Mouse (Mus musculus) hindbrain, embryonic 13.5 days (tissue): ENCODE data around the gene Hspa1b. TPM values are rescaled to one million over a fixed set of nuclear protein-coding genes. Genes with fewer than 3 reads are reported as not detected.
"Not testable (repeated sequence)": the region's sequence is repeated elsewhere in the genome, so short reads cannot be mapped to it uniquely, and the experiment has no call there.

Experiments
- ATAC-seq: fragments of 200-750 bp; cut with Nextera tagmentation; 2 replicates; pipeline ENCODE4 v1.8.0; 2017; ENCODE audit warnings: moderate TSS enrichment; ENCODE audit not compliant: low FRiP score
- H3K27ac ChIP-seq: fragments of 300-500 bp; sonication (generic); 2 replicates; pipeline ENCODE4 v1.5.1; 2015; ENCODE audit warnings: inconsistent platforms, mild to moderate bottlenecking, moderate library complexity
- H3K27me3 ChIP-seq: fragments of 300-500 bp; sonication (generic); 2 replicates; pipeline ENCODE4 v1.6.1; 2015; ENCODE audit warnings: mild to moderate bottlenecking, inconsistent platforms
- H3K36me3 ChIP-seq: fragments of 300-500 bp; sonication (generic); 2 replicates; pipeline ENCODE4 v1.6.1; 2015; ENCODE audit warnings: mild to moderate bottlenecking, inconsistent platforms
- H3K4me1 ChIP-seq: fragments of 300-500 bp; sonication (generic); replicated peaks from 2 replicates; pipeline ENCODE4 v1.6.1; 2015; ENCODE audit warnings: inconsistent platforms
- H3K4me2 ChIP-seq: fragments of 300-500 bp; sonication (generic); 2 replicates; pipeline ENCODE4 v1.6.1; 2015; ENCODE audit warnings: inconsistent platforms, mild to moderate bottlenecking, moderate library complexity
- H3K4me3 ChIP-seq: fragments of 300-500 bp; sonication (generic); 2 replicates; pipeline ENCODE4 v1.5.1; 2015; ENCODE audit warnings: mild to moderate bottlenecking, inconsistent platforms
- H3K9ac ChIP-seq: fragments of 300-500 bp; sonication (generic); 2 replicates; pipeline ENCODE4 v1.6.1; 2015; ENCODE audit warnings: mild to moderate bottlenecking, inconsistent platforms
- H3K9me3 ChIP-seq: fragments of 300-500 bp; sonication (generic); 2 replicates; pipeline ENCODE4 v1.6.1; 2016; ENCODE audit warnings: inconsistent platforms
- WGBS: fragments of 180-500 bp; shearing (Covaris S2); methylation state at CpG from one replicate; pipeline ENCODE4 v1.1.7; 2015; 5-methylcytosine and 5-hydroxymethylcytosine counted together
- polyA plus RNA-seq: library from polyadenylated mRNA; unstranded; fragments of >200 nt; fragmentation: Nextera tagmentation; extraction: Ambion mirVana; gene quantifications from 2 replicates; pipeline ENCODE4 v1.2.1, GENCODE M21; 2015

Gene Hspa1b
- polyA plus RNA-seq, 1 experiment from 2014 or later: 0.26 TPM

DNA sequence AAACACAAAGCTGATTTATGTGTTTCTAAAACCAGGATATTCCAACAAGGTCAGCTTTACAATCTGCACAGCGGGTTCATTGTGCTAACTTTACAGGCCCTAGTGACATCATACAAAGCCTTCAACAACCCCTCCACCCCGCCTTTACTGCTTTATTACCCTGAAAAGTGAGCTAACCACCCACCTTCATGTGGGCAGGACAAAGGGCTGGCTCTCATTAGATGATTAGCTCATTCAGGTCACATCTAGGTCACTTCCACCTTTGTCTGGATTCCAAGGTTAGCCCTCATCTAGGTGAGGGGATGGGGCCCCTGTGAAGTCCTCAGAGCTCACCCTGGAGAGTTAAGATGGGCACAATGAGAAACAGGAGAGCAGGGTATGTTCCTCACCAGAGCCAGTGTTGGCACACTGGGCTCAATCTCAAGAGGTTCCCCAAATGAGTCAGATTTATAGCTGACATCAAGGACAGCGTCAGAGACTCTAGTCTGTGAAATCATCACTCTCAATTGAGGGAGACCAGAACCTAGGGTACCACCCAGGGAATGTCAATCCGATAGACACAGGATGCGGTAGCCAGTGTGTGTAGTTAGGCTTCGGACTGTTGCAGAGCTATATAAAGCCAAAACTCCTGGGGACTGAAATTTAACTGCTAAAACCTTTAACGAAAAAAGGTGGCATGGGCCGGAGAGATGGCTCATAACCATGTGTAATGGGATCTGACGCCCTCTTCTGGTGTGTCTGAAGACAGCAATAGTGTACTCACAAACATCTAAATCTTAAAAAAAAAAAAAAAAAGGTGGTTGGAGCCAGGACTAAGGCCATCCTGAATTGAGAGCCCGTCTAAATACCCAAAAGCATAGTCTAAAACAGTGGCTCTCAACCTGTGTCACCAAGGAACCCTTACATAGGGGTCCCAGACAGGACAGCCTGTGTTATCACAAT lies 8.3 kb downstream of the Hspa1b start:
- Histone ChIP-seq H3K27me3 (peaks cover 14% of the 10 kb centered on the region), H3K9me3 (no peaks in the 10 kb centered on the region), H3K9ac (peak overlapping the region; percentile 98), H3K4me2 (peak overlapping the region; percentile 77), H3K36me3 (peaks cover 18% of the 10 kb centered on the region), H3K4me3 (peak overlapping the region; percentile 80), H3K27ac (peak overlapping the region; percentile 92), H3K4me1 (peaks cover 16% of the 10 kb centered on the region)
- 31% methylated on average over 10 of the region's 10 CpGs for WGBS
- no peak for ATAC-seq

DNA sequence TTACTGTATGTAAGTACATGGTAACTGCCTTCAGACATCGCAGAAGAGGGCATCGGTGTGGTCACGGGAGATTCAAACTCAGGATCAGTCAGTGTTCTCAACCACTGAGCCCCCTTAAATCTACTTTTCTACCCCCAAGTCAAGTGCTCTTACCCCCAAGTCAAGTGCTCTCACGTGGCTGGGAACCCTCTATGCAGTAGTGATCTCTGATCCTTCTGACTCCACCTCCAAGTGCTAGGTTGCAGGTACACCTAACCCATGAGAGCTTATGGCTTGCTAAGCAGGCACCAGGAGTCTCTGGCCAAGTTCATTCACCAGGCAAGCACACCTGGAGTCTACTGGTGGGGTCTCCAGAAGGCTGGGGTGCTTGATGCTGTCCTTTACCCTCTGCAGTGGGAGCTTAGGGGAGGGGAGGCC lies 9.5 kb downstream of the Hspa1b start:
- no peak for ATAC-seq
- 0 out of 2 replicates have a peak overlapping the region, but pooled peaks have one; percentile 92 for H3K27ac ChIP-seq
- H3K27me3 ChIP-seq: peaks cover 1% of the 10 kb centered on the region; the same call in 1 of the 2 replicates
- H3K9ac ChIP-seq: no peak overlapping the region; the same call in 1 of the 2 replicates
- H3K9me3 ChIP-seq: no peaks in the 10 kb centered on the region
- H3K36me3 ChIP-seq: peaks cover 23% of the 10 kb centered on the region
- peaks cover 16% of the 10 kb centered on the region for H3K4me1 ChIP-seq
- peak overlapping the region; percentile 80; the same call in 1 of the 2 replicates for H3K4me3 ChIP-seq
- WGBS: 36% methylated on average over 4 of the region's 4 CpGs
- H3K4me2 ChIP-seq: no peak overlapping the region

DNA sequence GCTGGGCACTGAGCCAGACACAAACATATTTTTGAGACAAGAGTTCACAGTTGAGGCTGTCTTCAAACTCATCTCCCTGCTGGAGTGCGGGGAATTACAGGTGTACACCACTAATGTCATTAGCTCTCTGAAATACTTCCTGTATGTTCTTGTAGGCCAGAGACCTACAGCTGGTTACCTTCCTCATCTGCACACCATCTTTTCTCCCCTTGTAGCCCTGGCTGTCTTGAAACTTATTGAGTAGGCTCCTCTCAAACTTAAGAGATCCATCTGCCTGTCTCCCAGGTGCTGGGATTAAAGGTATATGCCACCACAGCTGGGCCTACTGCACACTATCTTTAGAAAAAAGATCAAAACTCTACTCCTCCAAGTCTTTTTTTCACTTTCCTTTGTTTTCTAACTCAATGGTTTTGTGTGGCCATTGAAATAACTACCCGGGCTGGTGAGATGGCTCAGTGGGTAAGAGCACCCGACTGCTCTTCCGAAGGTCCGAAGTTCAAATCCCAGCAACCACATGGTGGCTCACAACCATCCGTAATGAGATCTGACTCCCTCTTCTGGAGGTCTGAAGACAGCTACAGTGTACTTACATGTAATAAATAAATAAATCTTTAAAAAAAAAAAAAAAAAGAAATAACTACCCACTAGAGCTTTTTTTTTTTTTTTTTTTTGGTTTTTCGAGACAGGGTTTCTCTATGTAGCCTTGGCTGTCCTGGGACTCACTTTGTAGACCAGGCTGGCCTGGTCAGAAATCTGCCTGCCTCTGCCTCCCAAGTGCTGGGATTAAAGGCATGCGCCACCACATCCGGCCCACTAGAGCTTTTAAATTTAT lies 10.1 kb downstream of the Hspa1b start:
- 64% methylated on average over 9 of the region's 9 CpGs for WGBS
- H3K27ac ChIP-seq: not testable (repeated sequence)

DNA sequence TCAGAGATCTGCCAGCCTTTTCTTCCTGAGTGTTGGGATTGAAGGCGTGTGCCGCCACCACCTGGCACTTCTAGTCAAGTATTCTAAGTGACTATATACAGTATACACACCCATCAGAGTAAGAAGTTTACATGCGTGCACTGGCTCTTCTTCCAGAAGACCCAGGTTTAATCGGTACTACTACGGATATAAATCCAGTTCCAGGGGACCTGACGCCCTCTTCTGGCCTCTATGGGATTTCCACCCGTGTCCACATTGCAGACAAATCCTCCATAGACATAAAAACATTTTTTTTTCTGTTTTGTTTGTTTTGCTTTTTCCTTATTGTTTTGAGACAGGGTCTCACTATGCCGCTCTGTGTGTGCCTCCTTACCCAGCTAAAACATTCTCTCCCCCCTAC lies 11.4 kb downstream of the Hspa1b start:
- no peak overlapping the region for H3K9ac ChIP-seq
- no peaks in the 10 kb centered on the region for H3K9me3 ChIP-seq
- H3K27ac ChIP-seq: no peak overlapping the region
- WGBS: 28% methylated on average over 8 of the region's 8 CpGs
- H3K36me3 ChIP-seq: peaks cover 23% of the 10 kb centered on the region
- H3K4me2 ChIP-seq: no peak overlapping the region
- H3K27me3 ChIP-seq: no peaks in the 10 kb centered on the region
- ATAC-seq: no peak
- no peak overlapping the region for H3K4me3 ChIP-seq
- H3K4me1 ChIP-seq: peaks cover 16% of the 10 kb centered on the region

More for the DNA sequence above, 10.1 kb downstream of the Hspa1b start:
- H3K4me1 ChIP-seq: peaks cover 16% of the 10 kb centered on the region
- not testable (repeated sequence) for ATAC-seq, H3K27me3 ChIP-seq, H3K4me3 ChIP-seq, H3K4me2 ChIP-seq, H3K9me3 ChIP-seq, H3K9ac ChIP-seq
- H3K36me3 ChIP-seq: peaks cover 23% of the 10 kb centered on the region

DNA sequence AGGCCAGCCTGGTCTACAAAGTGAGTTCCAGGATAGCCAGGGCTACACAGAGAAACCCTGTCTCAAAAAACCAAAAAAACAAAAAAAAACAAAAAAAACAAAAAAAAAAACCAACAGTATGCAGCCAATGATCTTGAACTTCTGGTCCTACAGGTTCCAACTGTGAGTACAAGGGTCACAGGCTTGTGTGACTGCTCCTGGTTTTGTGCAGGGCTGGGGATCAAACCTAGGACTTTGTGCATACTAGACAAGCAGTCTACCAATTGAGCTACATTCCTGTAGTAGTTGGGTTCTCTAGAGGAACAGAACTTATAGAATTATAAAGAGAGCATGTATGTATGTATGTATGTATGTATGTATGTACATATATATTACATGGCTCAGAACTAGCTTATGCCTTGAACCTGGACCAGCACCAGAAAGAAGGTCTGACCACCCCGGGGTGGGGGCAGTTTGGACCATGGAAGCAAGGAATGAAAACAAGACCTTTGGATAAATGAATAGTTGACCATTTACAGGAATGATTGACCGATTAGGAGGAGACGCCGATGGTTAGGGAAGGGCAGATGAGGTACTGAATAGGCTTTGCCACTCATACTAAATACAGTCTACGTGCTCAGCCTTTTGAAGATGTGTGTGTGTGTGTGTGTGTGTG lies 12.4 kb downstream of the Hspa1b start:
- 89% methylated on average over 5 of the region's 5 CpGs for WGBS

DNA sequence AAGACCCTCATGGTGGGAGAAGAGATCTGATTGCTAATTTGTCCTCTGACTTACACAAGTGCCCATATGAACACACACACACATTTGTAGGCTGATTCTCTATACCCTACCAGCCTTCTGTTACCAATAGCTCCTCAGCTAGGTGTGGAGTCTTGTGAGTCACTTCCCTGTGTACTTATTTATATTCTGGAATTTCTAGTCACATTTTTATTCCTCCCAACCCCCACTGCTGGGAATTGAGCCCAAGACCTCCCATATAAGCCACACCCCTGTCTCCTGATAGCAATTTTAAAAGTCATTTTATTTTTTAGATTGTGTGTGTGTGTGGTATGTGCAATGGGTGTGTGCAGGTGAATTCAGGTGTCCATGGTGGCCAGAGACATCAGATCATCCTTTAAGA lies 14.7 kb downstream of the Hspa1b start:
- H3K27me3 ChIP-seq: no peaks in the 10 kb centered on the region
- ATAC-seq: no peak
- H3K9ac ChIP-seq: no peak overlapping the region
- no peak overlapping the region for H3K4me3 ChIP-seq
- no peak overlapping the region for H3K4me2 ChIP-seq
- H3K36me3 ChIP-seq: peaks cover 6% of the 10 kb centered on the region
- no peak overlapping the region for H3K27ac ChIP-seq
- H3K9me3 ChIP-seq: no peaks in the 10 kb centered on the region
- peaks cover 6% of the 10 kb centered on the region for H3K4me1 ChIP-seq

More for the DNA sequence above, 12.4 kb downstream of the Hspa1b start:
- ATAC-seq: no peak
- H3K9ac ChIP-seq: no peak overlapping the region
- peaks cover 23% of the 10 kb centered on the region for H3K36me3 ChIP-seq
- no peaks in the 10 kb centered on the region for H3K27me3 ChIP-seq
- no peak overlapping the region for H3K27ac ChIP-seq
- no peak overlapping the region for H3K4me2 ChIP-seq
- H3K9me3 ChIP-seq: no peaks in the 10 kb centered on the region
- H3K4me1 ChIP-seq: peaks cover 19% of the 10 kb centered on the region
- no peak overlapping the region for H3K4me3 ChIP-seq

DNA sequence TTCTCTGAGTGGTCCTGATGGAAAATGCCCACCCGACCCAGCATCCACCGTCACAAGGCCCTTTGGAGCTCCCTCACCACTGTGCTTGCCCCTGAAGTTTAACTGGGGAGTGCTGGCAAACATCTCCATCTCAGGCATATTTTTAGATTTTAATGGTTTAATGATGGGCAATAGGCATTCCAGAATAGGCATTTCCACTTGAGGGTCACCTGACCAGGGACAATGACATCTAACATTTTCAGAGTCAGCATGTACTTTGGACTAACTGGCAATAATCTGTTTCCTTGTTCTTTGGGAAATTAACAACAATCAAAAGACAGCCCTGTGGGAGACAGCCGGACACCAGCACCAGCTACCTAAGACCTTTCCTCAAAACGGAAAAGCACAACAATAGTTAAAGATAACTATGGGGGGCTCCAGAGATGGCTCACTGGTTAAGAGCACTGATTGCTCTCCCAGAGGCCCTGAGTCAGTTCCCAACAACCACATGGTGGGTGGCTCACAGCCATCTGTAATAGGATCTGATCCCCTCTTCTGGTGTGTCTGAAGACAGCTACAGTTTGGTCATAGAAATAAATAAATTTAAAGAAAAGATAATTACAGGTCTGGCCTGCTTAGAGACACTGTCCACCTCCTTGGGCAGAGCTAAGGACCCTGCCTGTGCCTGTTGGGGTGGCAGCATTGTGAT lies 15.8 kb downstream of the Hspa1b start:
- H3K4me2 ChIP-seq: no peak overlapping the region
- H3K4me1 ChIP-seq: peaks cover 6% of the 10 kb centered on the region
- H3K9ac ChIP-seq: no peak overlapping the region; the same call in 1 of the 2 replicates
- WGBS: 89% methylated on average over 4 of the region's 4 CpGs
- no peaks in the 10 kb centered on the region for H3K27me3 ChIP-seq
- H3K9me3 ChIP-seq: no peaks in the 10 kb centered on the region
- H3K4me3 ChIP-seq: no peak overlapping the region
- no peak for ATAC-seq
- H3K36me3 ChIP-seq: peaks cover 6% of the 10 kb centered on the region; the same call in 1 of the 2 replicates
- no peak overlapping the region for H3K27ac ChIP-seq

DNA sequence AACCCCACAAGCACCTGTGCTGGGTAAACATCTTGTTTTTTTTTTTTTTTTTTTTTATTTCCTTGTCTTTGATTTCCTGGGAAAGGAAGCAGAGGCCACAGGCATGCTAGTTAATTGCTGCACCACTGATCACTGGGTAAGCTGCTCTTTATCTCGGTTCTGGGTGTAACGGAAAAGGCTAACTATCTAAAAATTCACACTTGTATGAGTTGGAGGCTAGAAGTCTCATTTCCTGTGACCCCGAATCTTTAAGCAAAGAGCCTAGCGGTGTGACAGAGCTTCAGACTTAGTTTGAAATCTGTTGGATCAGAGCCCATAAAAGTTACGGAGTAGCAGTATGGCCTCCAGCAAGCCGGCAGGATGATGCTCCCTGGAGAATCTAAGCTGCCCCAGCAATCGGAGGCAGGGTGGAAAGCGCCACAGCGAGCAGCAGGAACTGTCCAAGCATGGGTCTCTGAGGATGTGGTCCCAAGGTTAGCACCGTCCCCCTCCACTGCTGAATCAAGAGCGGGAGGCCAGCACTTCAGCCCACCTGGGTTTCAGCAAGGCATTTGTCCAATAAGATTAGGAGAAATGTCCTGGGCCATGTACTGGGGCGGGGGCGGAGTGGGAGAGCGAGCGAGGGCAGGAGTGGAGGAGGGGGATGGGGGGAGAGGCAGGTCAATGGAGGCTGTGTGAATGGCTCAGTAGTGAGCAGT lies 17.5 kb downstream of the Hspa1b start:
- Histone ChIP-seq H3K27me3 (no peaks in the 10 kb centered on the region), H3K4me2 (peak overlapping the region; percentile 43), H3K9ac (peak overlapping the region; percentile 29; the same call in 1 of the 2 replicates), H3K36me3 (peaks cover 6% of the 10 kb centered on the region; the same call in 1 of the 2 replicates), H3K4me3 (peak overlapping the region; percentile 21), H3K27ac (peak overlapping the region; percentile 55; the same call in 1 of the 2 replicates), H3K9me3 (no peaks in the 10 kb centered on the region), H3K4me1 (peaks cover 6% of the 10 kb centered on the region)
- no peak for ATAC-seq
- WGBS: 9% methylated on average over 15 of the region's 15 CpGs

DNA sequence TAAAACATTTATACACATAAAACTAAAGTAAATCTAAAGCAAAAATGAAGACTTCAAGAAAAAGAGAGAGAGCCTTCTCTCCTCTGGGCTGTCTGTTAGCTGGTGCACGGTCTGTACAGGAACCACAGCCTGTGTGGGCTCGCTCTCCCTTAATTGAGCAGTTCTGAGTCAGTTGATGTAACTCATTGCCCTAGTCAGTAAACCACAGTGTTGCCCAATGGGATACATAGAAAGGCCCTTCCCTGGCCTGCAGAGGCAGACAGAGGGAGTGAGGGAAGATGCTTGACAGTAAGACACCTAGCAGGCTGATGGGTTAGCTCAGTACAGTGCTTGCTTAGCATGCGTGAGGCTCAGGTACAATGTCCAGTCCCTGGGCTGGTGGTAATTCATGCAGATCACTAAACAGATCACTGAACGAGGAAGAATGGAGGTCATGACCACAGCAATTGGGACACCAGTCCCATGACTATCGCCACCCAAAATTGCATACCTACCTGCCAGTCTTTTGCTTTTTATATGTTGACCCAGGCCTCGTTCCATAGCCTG lies 21.0 kb downstream of the Hspa1b start:
- ATAC-seq: no peak
- WGBS: 86% methylated on average over 6 of the region's 6 CpGs
- H3K36me3 ChIP-seq: peaks cover 26% of the 10 kb centered on the region
- no peaks in the 10 kb centered on the region for H3K9me3 ChIP-seq
- H3K4me1 ChIP-seq: peaks cover 6% of the 10 kb centered on the region
- H3K4me3 ChIP-seq: no peak overlapping the region
- H3K9ac ChIP-seq: no peak overlapping the region
- 0 out of 2 replicates have a peak, but pooled peaks cover under 1% of the 10 kb centered on the region for H3K27me3 ChIP-seq
- no peak overlapping the region for H3K27ac ChIP-seq
- H3K4me2 ChIP-seq: no peak overlapping the region

DNA sequence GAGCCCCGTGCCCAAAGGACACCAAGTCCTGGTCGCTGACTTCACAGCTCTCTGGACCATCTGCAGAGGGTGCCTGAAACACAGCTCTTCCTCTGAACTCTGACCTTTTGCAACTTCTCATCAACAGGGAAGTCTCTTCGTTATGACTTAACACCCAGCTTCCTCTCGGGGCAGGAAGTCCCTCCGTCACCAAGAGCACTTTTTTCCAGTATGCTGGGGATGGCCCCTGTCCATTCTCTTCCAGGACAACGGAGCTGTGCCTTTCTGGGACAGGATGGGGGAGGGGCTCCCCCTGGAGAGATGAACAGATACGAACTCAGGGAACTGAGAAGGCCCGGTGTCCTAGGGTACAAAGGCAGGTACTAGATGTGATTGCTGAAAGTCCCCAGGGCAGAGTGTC lies 24.2 kb downstream of the Hspa1b start:
- Histone ChIP-seq H3K9ac (0 out of 2 replicates have a peak overlapping the region, but pooled peaks have one; percentile 31), H3K9me3 (no peaks in the 10 kb centered on the region), H3K27ac (no peak overlapping the region), H3K4me2 (no peak overlapping the region), H3K4me1 (peaks cover 15% of the 10 kb centered on the region), H3K36me3 (peaks cover 31% of the 10 kb centered on the region), H3K4me3 (no peak overlapping the region), H3K27me3 (0 out of 2 replicates have a peak, but pooled peaks cover 3% of the 10 kb centered on the region)
- no peak for ATAC-seq
- WGBS: 51% methylated on average over 8 of the region's 8 CpGs
